Mouse (Mus musculus): ENCODE results near the gene Gtf2i. TPM values are rescaled to one million over a fixed set of nuclear protein-coding genes. Genes with fewer than 3 reads are reported as not detected.

Gtf2i gene
- total RNA-seq, 2 experiments from 2014 or later: 228 to 249 TPM

DNA sequence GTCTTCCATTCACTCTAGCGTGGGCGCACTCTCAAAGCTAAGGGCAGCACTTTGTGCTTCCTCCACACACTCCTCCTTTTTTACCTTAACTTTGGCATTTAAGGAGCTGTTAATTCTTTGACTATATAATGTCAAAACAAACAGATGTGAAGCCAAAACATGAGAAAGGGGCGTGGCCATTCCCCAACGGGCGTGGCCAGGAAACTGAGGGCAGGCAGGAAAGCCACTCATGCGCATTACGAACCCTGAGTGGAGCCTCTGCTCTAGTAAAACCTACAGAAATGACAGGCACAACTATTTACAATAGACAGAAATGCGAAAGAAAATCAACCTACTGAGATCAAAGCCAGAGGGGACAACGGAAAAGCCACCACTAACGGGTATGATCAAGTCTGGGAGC, 39.0 kb downstream of the Gtf2i start:
- no peak for DNase-seq

DNA sequence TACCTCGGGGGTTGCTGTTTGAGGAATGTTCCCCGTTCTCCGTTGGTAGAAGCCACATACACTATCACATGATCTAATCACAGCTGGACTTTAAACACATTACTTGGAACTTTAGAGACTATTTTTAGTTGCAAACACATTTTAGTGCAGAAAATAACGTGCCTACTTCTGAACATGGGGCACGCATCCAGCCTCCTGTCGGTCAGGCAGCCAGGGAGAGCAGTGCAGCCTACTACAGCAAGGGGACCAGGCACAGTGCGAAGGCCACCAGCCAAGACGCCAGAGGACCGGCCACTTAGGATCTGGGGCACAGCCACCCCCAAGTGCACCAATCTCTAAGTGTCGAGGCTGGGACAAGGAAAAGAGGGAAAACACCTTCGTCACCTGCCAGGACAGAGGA, 39.5 kb downstream of the Gtf2i start:
- no peak for DNase-seq

- DNase-seq: no peak
Measured at GRCm38 (mm10) chr5:134273761-134274160, 40.8 kb downstream of the Gtf2i start.

DNA sequence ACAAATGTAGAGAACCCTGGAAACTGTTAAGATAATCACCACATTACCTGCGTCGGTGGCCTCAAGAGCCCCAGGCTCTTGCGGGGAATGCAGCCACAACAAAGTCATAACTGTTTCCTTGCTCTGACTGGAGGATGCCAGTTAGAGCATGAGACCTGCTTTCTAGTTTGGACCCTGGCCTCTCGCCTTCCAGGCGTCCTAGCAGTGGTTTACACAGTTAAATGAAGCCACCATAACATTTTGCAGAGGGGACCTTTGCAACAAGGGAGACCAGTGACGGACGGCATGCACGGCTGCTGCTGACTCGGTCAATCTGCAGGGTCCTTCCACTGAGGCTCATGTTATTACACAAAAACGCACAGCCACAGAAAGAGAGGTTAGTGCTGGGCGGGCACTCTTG, 41.8 kb downstream of the Gtf2i start:
- no peak for DNase-seq

- no peak for DNase-seq
Measured at GRCm38 (mm10) chr5:134271421-134271820, 43.1 kb downstream of the Gtf2i start.

- no peak for DNase-seq
Measured at GRCm38 (mm10) chr5:134270566-134270965, 44.0 kb downstream of the Gtf2i start.

DNA sequence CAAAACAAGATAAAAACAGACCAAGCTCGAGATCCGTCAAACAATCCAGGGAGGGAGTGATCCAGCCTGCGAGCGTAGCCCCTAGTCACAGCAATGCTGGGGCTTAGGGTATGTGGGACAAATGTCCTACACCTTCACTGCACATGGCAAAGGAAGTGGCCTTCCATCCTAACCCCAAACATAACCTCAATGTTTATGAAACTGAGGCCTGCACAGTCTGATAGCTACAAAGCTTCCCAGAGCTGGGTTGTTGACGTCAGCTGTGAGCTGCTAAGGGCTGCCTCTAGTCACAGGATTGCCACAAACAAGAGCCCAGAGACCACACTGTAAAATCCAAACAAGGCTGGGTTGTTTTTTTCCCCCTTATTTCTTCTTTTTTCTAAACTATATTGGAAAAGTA, 44.8 kb downstream of the Gtf2i start:
- no peak for DNase-seq

DNA sequence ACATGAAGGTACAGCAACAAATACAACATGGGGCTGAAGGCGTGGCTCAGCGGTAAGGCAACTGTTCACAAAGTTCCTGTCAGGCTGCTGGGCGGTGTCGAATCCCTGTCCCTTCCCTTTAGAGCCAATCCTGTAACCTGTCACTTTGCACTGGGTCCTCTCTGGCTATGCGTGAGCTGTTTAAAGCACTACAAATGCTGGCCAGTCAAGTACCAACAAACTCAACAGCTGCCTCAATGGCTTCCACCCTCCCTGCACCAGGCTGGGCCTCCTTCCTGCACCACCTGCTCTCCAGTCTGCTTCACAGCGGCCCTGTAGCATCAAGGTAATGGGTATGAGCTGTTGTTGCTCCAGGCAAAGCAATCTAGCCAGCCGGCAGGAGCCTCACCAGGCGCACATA, 45.8 kb downstream of the Gtf2i start:
- DNase-seq: no peak

- DNase-seq: no peak
Measured at GRCm38 (mm10) chr5:134266404-134266803, 48.2 kb downstream of the Gtf2i start.

DNA sequence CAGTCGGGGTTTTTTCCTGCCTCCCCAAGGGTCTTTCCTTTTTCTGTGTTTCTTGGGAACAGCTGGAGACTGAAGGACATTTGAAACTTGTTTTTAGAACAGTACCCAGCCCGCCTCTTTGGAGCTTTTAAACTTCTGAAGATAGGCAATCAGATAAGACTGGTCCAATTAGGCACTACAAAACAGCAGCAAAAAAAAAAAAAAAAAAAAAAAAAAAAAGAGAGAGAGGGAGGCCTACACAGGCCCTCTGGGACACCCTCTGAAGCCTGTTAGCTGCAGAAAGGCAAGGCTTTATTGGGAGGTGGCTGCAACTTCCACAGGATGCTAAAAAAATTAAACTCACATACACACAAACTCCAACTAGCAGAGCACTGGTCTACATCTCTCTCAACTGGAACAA, 48.7 kb downstream of the Gtf2i start:
- no peak for DNase-seq

GRCm38 (mm10) chr5:134260001-134260636, 54.4 kb downstream of the Gtf2i start:
- DNase-seq: no peak

GRCm38 (mm10) chr5:134258934-134259333, 55.6 kb downstream of the Gtf2i start:
- no peak for DNase-seq

- DNase-seq: no peak
Measured at GRCm38 (mm10) chr5:134258395-134258794, 56.2 kb downstream of the Gtf2i start.

GRCm38 (mm10) chr5:134257349-134258031, 57.1 kb downstream of the Gtf2i start:
- no peak for DNase-seq

DNA sequence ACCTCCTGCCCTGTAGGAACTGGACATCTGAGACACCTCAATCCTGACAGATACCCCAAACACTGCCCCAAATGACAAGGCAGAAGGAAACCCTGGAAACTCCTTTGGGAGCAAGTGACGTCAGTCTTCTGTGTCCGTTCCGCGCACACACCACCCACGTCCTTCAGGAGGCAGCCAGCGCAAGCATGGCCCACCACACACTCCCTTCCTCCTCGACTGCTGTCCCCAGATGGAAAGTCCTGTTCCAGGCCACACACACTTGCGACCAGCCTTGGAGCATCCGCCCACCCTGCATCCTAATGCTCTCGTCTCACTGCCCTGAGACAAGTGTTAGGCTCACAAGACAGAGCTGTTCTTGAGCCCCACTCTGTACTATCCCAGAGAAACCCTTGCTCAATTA, 59.3 kb downstream of the Gtf2i start:
- no peak for DNase-seq

DNA sequence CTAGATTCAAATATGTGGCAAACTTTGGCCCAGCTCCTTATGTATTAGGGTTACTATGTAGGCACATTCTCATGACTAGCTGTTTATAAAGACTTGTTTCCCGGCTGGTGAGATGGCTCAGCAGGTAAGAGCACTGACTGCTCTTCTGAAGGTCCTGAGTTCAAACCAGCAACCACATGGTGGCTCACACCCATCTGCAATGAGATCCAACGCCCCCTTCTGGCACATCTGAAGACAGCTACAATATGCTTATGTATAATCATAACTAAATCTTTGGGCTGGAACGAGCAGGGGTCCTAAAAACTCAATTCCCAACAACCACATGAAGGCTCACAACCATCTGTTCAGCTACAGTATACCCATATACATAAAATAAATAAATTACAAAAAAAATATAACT, 60.8 kb downstream of the Gtf2i start:
- DNase-seq: no peak

GRCm38 (mm10) chr5:134251083-134251482, 63.5 kb downstream of the Gtf2i start:
- DNase-seq: no peak

DNA sequence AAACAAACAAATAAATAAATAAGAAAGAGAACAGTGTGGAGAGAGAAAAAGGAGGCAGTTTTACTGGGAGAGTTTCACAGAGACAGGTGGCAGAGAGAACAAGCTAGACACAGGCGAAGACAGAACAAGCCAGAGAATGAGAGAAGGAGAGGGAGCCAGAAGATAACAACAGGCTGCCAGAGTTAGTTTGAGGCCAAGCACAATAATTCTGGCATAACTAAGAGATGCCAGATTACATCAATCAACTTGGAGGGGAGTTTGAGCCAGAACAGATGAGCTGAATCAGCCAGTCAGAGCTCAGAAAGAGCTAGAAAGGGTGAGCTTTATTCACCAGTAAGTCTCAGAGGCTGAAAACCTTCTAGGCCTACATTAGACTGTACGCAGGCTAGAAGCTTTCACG, 64.0 kb downstream of the Gtf2i start:
- no peak for DNase-seq

DNA sequence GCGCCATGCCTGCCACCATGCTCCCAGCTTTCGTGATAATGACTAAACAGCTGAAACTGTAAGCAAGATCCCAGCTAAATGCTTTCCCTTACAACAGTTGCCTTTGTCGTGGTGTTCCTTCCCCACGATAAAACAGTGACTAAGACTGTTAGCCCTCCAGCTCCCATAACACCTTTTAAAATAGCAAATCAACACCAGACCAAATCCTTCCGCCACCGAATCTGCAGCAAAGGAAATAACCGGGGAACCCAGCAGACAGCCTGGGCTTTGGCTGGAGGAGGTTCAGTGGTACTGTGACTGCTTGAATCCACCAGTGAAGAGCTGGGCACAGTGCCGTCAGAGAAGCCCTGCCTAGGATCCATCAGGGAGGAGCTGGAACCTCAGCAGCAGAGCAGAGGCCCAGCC, 65.3 kb downstream of the Gtf2i start:
- DNase-seq: no peak

DNA sequence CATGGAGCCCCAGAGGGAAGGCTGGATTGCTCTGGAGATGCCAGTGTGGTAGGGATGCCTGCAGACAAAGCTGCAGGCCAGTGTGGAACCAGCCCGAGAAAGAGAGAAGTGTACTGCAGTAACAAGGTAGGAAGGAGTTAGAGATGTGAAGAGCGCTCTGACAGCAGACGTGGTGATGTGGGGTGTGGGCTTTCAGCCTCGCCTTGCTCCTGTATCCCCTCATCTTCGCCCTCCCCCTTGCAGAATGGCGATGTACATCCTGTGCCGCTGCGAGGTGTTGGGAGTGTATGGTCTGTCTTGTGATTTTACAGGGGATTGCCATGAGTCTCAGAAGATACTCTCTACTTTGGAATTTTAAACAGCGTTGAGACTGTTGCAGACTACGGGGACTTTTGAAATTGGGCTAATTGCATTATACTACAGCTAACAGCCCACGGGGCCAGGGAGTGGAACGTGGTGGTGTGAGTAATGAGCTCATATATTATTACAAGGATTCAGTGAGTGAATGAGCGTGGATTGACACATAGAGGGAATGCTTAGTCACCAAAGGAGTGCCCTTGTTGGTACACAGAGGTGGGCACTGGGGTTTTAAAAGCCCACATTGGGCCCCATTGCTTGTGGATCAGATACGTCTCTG, 65.8 kb downstream of the Gtf2i start:
- no peak for DNase-seq

DNA sequence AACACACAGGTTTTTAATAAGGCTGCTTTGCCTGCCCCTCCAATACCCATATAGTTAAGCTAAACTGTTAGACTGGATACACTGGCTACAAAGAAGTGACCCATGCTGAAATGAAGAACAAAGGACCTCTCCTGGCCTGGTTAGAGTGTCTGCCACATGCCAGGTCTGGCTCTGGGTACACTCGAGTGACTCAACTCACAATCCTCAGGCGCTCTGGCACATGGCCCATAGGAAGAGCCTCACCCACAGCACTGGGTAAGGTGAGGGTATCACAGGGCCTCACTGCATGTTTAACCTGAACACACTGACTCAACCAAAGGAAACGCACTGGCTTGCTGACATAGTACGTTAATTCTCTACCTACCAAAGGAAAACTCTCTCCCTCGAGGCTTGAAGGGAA, 68.4 kb downstream of the Gtf2i start:
- peak; percentile 61 for DNase-seq

GRCm38 (mm10) chr5:134244890-134245289, 69.7 kb downstream of the Gtf2i start:
- no peak for DNase-seq

- no peak for DNase-seq
Measured at GRCm38 (mm10) chr5:134243661-134244436, 70.7 kb downstream of the Gtf2i start.
